In genomic region chr3:137642137-137642536, GRCm38 (mm10) we compare ENCODE assay signal across 30 mouse cellular contexts. TPM values are rescaled to one million over a fixed set of nuclear protein-coding genes. Genes with fewer than 3 reads are reported as not detected.
"Had no signal": no experiment of that assay in that cellular context is flagged by ENCODE, and none has a peak within 500 bp of the region (broad histone marks: within the 10 kb centered on the region; RNA-seq: fewer than 3 reads in every experiment).

No protein-coding gene starts in this region.

- ATAC-seq: midbrain, embryonic 13.5 days; midbrain, embryonic 16.5 days had no signal

- H3K4me1 ChIP-seq: liver, embryonic 13.5 days had no signal

- DNase-seq: kidney, adult 9 months; kidney, postnatal 14 days; kidney, postnatal 4 days; layer of hippocampus, adult 9-11 months; liver, embryonic 13.5 days; lung, adult 2 months; lung, postnatal 14 days; lung, postnatal 4 days; thymus, adult 18-20 months; thymus, postnatal 36 days had no signal

- H3K9ac ChIP-seq: liver, embryonic 13.5 days; midbrain, embryonic 13.5 days had no signal

- H3K27me3 ChIP-seq: liver, embryonic 13.5 days; midbrain, embryonic 13.5 days had no signal

- H3K4me2 ChIP-seq: liver, embryonic 13.5 days; midbrain, embryonic 13.5 days had no signal

- H3K4me3 ChIP-seq: liver, embryonic 13.5 days; midbrain, embryonic 13.5 days had no signal

- H3K9me3 ChIP-seq: liver, embryonic 13.5 days; midbrain, embryonic 13.5 days had no signal

- H3K27ac ChIP-seq: liver, embryonic 13.5 days; midbrain, embryonic 13.5 days had no signal

- H3K36me3 ChIP-seq: liver, embryonic 13.5 days; midbrain, embryonic 13.5 days had no signal

RNA-seq across cellular contexts. Expression of gene Ddit4l, which starts 20.7 kb away (rescaled TPM):
- total RNA-seq: megakaryocyte progenitor cell, adult 5-6 weeks; megakaryocyte-erythroid progenitor cell, adult 5-6 weeks had no signal

RNA-seq across cellular contexts. Expression of gene Gm21962, which starts 29.2 kb away (rescaled TPM):
- total RNA-seq: layer of hippocampus, adult 18-20 months; layer of hippocampus, postnatal 25 days; left cerebral cortex, adult 18-20 months; left cerebral cortex, postnatal 25 days; liver, adult 2 months; megakaryocyte-erythroid progenitor cell, adult 5-6 weeks had no signal
- polyA plus RNA-seq: kidney, embryonic 16.5 days; limb, embryonic 11.5 days; limb, embryonic 14.5 days; liver, adult 2 months; liver, embryonic 13.5 days; liver, embryonic 16.5 days; lung, adult 2 months; lung, embryonic 16.5 days; midbrain, embryonic 13.5 days; midbrain, embryonic 16.5 days; neural tube, embryonic 11.5 days; neural tube, embryonic 14.5 days; small intestine, adult 2 months; spleen, adult 2 months; stomach, embryonic 16.5 days; testis, adult 2 months had no signal
